Mouse (Mus musculus) ES-E14 (cell line): ENCODE data around the gene Fam189a1.

Source experiments
- CHD2 ChIP-seq: IDR thresholded peaks from 2 replicates; pipeline ENCODE4 v1.6.1; 2014; ENCODE audit warnings: mild to moderate bottlenecking, low read depth, low read length, inconsistent platforms
- HCFC1 ChIP-seq: IDR thresholded peaks from 2 replicates; pipeline ENCODE4 v1.6.1; 2012; ENCODE audit warnings: low read length, inconsistent platforms, borderline replicate concordance; ENCODE audit not compliant: insufficient read depth
- MAFK ChIP-seq: IDR thresholded peaks from 2 replicates; pipeline ENCODE4 v1.6.1; 2014; ENCODE audit warnings: mild to moderate bottlenecking, low read depth, low read length, inconsistent platforms; ENCODE audit not compliant: insufficient read depth
- ZC3H11A ChIP-seq: IDR thresholded peaks from 2 replicates; pipeline ENCODE4 v1.6.1; 2012; ENCODE audit warnings: low read depth, mild to moderate bottlenecking, inconsistent platforms, low read length, borderline replicate concordance

- TF ChIP-seq ZC3H11A (no peak), HCFC1 (no peak), CHD2 (no peak), MAFK (no peak)
These were observed 90.2 kb downstream of the Fam189a1 start for GRCm38 (mm10) chr7:65066211-65066610.
